Mouse (Mus musculus): Measurements from ENCODE around the gene Scyl1. TPM values are rescaled to one million over a fixed set of nuclear protein-coding genes. Genes with fewer than 3 reads are reported as not detected.
"Not testable (repeated sequence)": the region's sequence is repeated elsewhere in the genome, so short reads cannot be mapped to it uniquely, and the experiment has no call there.

Scyl1 gene
- 71.8 and 73.7 TPM in 2 replicates for polyA plus RNA-seq (2016; fragmentation: Nextera tagmentation; extraction: Ambion mirVana)

DNA sequence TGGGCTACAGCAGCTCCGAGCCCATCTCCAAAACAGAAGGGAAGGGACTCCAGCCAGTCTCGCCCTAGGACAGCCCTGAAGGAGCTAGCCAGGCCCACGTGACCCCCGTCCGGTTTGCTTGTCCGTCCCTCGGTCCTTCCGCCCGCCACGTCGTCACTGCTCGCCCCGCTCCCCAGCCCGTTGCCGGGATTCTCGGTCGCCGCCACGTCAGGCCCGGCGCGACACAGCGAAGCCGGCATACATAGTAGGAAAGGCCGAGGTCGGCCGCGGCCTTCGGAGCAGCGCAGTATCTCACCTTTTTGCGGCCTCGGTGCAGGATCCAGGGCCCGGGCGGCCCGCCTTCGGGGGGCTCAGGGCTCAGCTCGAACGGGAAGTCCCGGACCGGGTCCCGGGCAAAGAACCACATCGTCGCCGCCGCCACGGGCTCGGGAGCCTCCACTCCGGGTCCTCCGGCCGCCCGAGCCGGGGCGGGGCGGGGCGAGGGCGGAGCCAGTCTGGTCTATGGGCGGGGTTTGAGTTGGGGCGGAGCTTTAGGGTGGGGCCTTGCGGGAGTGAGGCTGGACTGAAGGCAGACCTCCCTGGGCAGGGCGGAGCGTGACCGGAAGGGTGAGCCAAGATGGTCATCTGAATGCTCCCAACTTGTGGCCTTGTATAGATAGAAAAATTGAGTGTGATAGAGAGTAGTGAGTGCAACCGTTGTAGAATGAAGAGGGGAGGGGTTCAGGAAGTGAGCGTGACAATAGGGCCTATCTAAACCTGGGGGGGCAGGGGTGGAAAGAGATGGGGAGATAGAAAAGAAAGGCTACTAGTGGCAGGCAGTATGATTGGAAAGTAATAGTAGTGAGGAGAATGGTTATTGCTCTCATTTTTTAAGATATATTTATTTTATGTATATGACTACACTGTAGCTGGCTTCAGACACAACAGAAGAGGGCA is at the start of gene Scyl1:
Scyl1 (minus strand) TSS at position 495 of the 936 bp plus-strand sequence.
- Histone ChIP-seq H3K9ac (peak within 1 kb of the TSS; percentile 93), H3K36me3 (peaks cover 30% of the 10 kb centered on the region), H3K27ac (peak within 1 kb of the TSS; percentile 80), H3K4me1 (peaks cover 19% of the 10 kb centered on the region), H3K27me3 (no peaks in the 10 kb centered on the region), H3K4me2 (replicated peaks) (peak within 1 kb of the TSS; percentile 87), H3K9me3 (replicated peaks) (no peaks in the 10 kb centered on the region), H3K4me3 (peak within 1 kb of the TSS; percentile 93)
- under 1% methylated on average over 63 of the region's 64 CpGs for WGBS
- peak; percentile 97 for ATAC-seq (ENCODE audit: low FRiP score)

DNA sequence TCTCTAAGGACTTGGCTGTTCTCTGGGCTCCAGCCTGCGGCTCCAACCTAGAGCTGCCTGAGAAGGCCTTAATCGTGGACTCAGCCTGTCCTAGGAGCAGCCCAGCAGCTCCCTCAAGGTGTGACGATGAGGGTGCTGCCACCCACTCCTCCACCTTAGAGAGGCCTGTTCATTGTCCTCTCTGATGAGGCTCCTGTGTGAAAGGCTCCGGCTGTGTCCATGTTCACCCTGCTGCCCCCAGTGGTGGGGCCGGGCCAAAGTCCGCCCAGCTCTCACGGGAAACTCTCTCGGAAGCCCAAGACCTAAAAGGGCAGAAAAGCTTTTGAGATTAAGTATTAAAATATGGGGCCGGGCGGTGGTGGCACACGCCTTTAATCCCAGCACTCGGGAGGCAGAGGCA is 48.3 kb upstream of the Scyl1 start:
- H3K9ac ChIP-seq = no peak overlapping the region
- H3K4me1 ChIP-seq = peaks cover 24% of the 10 kb centered on the region
- no peaks in the 10 kb centered on the region for H3K9me3 ChIP-seq (replicated peaks)
- H3K36me3 ChIP-seq = no peaks in the 10 kb centered on the region
- no peaks in the 10 kb centered on the region for H3K27me3 ChIP-seq
- H3K4me2 ChIP-seq (replicated peaks) = no peak overlapping the region
- H3K27ac ChIP-seq = no peak overlapping the region
- 56% methylated on average over 12 of the region's 12 CpGs for WGBS
- no peak overlapping the region for H3K4me3 ChIP-seq
- no peak for ATAC-seq (ENCODE audit: low FRiP score)

DNA sequence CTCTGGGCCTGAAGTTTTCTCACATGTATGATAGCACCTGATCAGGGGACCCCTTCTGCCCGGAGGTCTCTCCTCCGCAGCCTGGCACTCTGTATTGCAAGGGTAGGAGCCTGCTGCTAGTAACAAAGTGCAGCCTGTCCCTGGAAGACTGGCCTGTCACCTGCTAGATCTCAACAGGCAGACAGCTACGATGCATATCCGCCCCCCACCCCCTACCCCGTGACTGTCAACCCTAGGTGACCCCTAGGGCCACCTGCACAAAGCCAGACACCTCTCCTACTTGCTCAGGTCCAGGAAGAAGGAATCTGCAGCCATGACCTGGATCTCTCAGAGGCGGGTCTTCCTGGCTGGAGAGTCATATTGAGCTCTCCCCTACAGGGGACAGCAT is 47.4 kb upstream of the Scyl1 start:
- H3K36me3 ChIP-seq = no peaks in the 10 kb centered on the region
- H3K27ac ChIP-seq = no peak overlapping the region
- H3K9me3 ChIP-seq (replicated peaks) = no peaks in the 10 kb centered on the region
- 81% methylated on average over 6 of the region's 6 CpGs for WGBS
- peak; percentile 24; the same call in 1 of the 2 replicates for ATAC-seq (ENCODE audit: low FRiP score)
- no peak overlapping the region for H3K9ac ChIP-seq
- peaks cover 20% of the 10 kb centered on the region for H3K4me1 ChIP-seq
- H3K4me2 ChIP-seq (replicated peaks) = no peak overlapping the region
- H3K4me3 ChIP-seq = no peak overlapping the region
- H3K27me3 ChIP-seq = no peaks in the 10 kb centered on the region

DNA sequence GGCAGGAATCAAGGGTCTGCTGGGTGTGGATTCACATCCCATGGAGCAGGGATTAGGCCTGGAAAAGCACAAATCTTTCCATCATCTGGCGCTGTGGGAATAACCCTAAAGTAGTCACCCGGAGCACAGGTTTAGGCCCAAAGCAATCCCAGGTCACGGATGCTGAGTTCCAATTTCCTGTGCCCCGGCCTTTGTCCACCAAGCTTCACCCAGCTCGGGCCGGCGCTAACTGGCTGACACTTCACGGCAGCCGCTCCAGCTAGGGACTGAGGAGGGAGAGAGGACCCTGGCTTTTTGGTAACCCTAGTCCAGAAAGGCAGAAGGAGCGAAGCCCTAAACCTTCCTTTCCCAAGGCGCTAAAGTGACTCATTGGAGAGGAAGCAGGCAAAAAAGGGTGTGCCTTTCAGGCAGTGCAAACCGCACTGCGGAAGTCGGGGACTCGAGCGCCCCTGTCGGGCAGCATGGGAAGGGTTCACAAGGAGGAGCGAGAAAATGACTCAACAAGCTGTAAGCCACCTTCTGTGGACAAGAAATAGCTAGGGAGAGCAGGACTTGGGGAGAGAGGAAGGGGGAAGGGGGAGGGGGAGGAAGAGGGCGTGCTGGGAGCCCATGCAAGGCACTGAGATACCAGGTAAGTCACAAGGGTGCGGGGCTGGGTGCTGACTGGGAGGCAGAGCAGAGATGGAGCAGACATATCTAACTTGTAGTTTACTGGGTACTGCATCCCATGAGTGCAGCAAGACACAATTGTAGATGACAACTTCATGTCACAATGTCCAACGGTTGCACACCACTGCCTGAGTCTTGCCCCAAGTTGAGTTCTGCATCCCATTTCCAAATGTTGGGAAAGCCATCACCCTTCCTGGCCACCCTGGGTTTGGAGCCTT is 46.7 kb upstream of the Scyl1 start:
- ATAC-seq (ENCODE audit: low FRiP score) = peak; percentile 59
- H3K27me3 ChIP-seq = no peaks in the 10 kb centered on the region
- H3K9ac ChIP-seq = no peak overlapping the region
- H3K4me1 ChIP-seq = peaks cover 17% of the 10 kb centered on the region
- 25% methylated on average over 21 of the region's 21 CpGs for WGBS
- H3K4me3 ChIP-seq = peak overlapping the region; percentile 5; the same call in 1 of the 2 replicates
- H3K9me3 ChIP-seq (replicated peaks) = no peaks in the 10 kb centered on the region
- H3K27ac ChIP-seq = peak overlapping the region; percentile 58; the same call in 1 of the 2 replicates
- peak overlapping the region; percentile 37 for H3K4me2 ChIP-seq (replicated peaks)
- no peaks in the 10 kb centered on the region for H3K36me3 ChIP-seq

DNA sequence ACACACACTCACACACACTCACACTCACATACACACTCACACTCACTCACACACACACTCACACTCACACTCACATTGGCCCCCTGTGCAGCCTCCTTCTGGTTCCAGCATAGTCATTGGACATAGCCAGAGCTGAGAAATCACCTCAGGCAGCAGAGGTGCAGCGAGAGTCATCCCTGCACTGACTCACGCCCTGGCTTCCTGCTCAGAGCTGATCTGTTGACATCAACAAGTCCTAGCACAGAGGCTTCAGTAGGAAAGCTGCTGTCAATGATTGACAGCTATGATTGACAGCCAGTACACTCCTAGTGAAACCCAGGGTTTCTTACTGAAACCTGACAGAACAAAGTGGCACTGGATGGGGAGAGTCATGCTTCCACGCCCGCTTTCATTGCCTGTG is 44.7 kb upstream of the Scyl1 start:
- Histone ChIP-seq H3K27me3 (no peaks in the 10 kb centered on the region), H3K4me2 (replicated peaks) (no peak overlapping the region), H3K9ac (no peak overlapping the region; the same call in 1 of the 2 replicates), H3K4me3 (no peak overlapping the region), H3K9me3 (replicated peaks) (no peaks in the 10 kb centered on the region), H3K27ac (no peak overlapping the region), H3K4me1 (peaks cover 27% of the 10 kb centered on the region), H3K36me3 (no peaks in the 10 kb centered on the region)
- WGBS = 77% methylated on average over 4 of the region's 4 CpGs
- ATAC-seq (ENCODE audit: low FRiP score) = no peak

DNA sequence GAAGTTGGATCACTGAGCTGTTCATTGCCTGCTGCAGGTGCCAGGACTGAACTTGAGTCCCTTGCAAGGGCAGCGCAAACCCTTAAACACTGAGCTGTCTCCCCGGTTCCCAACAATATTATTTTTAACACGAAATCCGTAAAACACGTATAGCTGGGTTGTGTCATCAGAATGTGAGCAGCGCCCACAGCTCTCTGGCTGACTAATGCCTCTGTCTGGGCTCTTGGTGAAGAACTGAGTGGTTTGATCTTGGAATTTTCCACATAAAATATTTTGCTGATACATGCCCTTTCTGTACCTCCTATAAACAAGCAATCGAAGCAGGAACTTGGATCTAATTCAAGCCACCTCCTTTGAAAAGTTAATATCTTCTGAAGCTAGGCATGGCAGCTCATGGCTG is 43.8 kb upstream of the Scyl1 start:
- 92% methylated on average over 7 of the region's 7 CpGs for WGBS
- Histone ChIP-seq H3K4me2 (replicated peaks) (no peak overlapping the region), H3K36me3 (no peaks in the 10 kb centered on the region), H3K4me1 (peaks cover 36% of the 10 kb centered on the region), H3K9me3 (replicated peaks) (no peaks in the 10 kb centered on the region), H3K4me3 (no peak overlapping the region), H3K27ac (0 out of 2 replicates have a peak overlapping the region, but pooled peaks have one; percentile 8), H3K27me3 (no peaks in the 10 kb centered on the region), H3K9ac (no peak overlapping the region)
- no peak for ATAC-seq (ENCODE audit: low FRiP score)

DNA sequence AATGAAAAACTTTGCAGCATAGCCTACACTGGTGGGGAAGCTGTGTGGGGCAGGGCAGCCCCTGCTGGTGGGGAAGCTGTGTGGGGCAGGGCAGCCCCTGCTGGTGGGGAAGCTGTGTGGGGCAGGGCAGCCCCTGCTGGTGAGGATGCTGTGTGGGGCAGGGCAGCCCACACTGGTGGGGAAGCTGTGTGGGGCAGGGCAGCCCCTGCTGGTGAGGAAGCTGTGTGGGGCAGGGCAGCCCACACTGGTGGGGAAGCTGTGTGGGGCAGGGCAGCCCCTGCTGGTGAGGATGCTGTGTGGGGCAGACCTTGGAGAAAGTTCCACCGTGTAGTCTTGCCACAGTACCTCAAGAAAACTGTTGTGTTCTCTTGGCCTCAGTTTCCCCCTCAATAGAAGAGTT is 42.8 kb upstream of the Scyl1 start:
- not testable (repeated sequence) for H3K9me3 ChIP-seq (replicated peaks); H3K4me3 ChIP-seq; H3K27ac ChIP-seq; H3K9ac ChIP-seq; H3K36me3 ChIP-seq; ATAC-seq (ENCODE audit: low FRiP score); H3K4me2 ChIP-seq (replicated peaks); H3K27me3 ChIP-seq
- H3K4me1 ChIP-seq = peaks cover 44% of the 10 kb centered on the region
- 41% methylated on average over 1 of the region's 1 CpGs for WGBS

DNA sequence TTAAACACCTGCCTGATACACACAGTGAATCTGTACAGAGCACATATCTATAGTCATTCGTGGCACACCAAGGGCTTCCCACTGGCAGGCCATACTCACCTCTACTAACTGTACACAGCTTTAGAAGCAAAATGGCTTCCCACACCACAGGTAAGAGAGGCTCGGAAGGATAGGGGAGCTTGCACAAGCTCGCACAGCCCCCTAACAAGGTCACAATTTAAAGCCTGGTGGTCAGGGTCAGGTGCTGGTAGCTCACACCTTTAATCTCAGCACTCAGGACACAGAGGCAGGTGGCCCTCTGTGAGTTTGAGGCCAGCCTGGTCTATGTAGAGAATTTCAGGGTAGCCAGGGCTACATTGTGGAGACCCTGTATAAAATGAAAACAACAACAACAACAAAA is 42.3 kb upstream of the Scyl1 start:
- ATAC-seq (ENCODE audit: low FRiP score) = no peak
- H3K4me1 ChIP-seq = peaks cover 44% of the 10 kb centered on the region
- no peak overlapping the region for H3K4me3 ChIP-seq
- no peaks in the 10 kb centered on the region for H3K36me3 ChIP-seq
- WGBS = 84% methylated on average over 3 of the region's 3 CpGs
- H3K27ac ChIP-seq = no peak overlapping the region
- H3K27me3 ChIP-seq = no peaks in the 10 kb centered on the region
- no peak overlapping the region for H3K4me2 ChIP-seq (replicated peaks)
- no peaks in the 10 kb centered on the region for H3K9me3 ChIP-seq (replicated peaks)
- no peak overlapping the region for H3K9ac ChIP-seq

DNA sequence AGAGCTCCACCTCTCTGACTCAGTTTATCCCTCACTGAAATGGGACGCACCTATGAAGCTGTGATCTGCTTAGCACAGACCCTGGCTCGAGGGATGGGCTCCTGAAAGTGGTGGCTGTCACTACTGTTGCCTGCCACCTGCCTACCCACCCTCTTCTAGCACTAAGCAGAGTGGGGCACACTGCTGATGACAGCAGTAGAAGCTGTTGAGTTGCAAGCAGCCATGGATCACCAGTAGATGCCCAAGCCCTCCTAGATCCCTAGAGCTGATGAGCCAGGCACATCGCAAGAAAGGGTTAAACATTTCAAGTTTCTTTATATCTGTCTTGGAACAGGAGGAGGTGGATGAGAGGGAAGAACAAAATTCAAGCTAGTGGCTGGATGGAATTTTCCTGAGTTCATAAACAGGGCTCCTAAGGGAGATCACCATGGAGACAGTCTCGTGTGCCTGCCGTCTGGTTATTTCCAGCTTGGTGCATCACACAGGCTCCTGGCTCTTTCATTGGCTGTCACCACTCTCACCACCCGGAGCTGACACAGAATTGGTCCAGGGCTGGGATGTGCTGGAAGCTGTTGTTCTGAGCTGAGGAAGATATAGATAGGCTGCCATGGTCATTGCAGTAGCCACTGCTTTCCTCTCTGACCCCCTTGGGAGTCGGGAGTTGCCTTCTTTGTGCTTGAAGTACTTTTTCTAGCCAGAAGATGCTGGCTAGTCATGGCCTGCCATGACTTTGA is 40.7 kb upstream of the Scyl1 start:
- H3K27me3 ChIP-seq = no peaks in the 10 kb centered on the region
- peak overlapping the region; percentile 95 for H3K27ac ChIP-seq
- H3K4me1 ChIP-seq = peaks cover 49% of the 10 kb centered on the region
- no peak overlapping the region for H3K4me3 ChIP-seq
- no peaks in the 10 kb centered on the region for H3K36me3 ChIP-seq
- 38% methylated on average over 7 of the region's 7 CpGs for WGBS
- H3K4me2 ChIP-seq (replicated peaks) = peak overlapping the region; percentile 31
- no peak overlapping the region for H3K9ac ChIP-seq
- H3K9me3 ChIP-seq (replicated peaks) = no peaks in the 10 kb centered on the region
- peak; percentile 92 for ATAC-seq (ENCODE audit: low FRiP score)

DNA sequence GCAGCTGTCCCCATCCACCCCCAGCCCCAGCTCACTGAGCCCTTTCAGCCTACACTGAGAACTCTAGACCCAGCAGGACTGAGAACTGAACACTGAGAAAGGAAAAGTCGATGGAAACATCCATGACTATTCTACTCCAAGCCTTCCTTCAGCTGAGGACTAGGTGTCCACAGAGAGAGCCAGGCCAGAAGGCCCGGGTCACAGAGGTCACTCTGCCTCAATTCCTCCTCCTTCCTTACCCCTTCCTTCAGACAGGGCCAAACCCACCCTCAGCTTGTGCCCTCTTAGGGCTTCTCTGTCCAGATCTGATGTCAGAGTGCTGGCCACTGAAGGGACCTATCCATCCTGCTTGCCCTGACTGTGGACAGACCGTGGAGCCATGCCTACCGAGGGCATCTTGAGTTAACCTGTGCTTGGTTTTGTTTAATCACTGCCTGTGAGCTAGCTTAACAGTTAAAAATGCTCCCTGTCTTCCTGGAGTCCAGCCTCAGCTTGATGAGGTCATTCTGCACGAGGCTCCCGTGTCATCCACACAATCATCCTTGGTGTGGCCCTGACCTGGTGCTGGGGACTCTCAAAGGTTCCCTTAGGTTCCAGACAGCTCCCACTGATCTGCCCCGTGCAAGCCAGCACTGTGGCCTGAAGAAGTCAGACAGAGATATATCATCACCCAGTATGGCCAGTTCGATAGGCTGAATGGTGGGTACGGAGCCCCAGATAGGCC is 39.8 kb upstream of the Scyl1 start:
- no peaks in the 10 kb centered on the region for H3K36me3 ChIP-seq
- peaks cover 57% of the 10 kb centered on the region for H3K4me1 ChIP-seq
- H3K9me3 ChIP-seq (replicated peaks) = no peaks in the 10 kb centered on the region
- H3K27ac ChIP-seq = peak overlapping the region; percentile 95
- ATAC-seq (ENCODE audit: low FRiP score) = no peak
- peak overlapping the region; percentile 20; the same call in 1 of the 2 replicates for H3K9ac ChIP-seq
- WGBS = 71% methylated on average over 9 of the region's 9 CpGs
- H3K4me3 ChIP-seq = no peak overlapping the region
- H3K4me2 ChIP-seq (replicated peaks) = no peak overlapping the region
- H3K27me3 ChIP-seq = no peaks in the 10 kb centered on the region

DNA sequence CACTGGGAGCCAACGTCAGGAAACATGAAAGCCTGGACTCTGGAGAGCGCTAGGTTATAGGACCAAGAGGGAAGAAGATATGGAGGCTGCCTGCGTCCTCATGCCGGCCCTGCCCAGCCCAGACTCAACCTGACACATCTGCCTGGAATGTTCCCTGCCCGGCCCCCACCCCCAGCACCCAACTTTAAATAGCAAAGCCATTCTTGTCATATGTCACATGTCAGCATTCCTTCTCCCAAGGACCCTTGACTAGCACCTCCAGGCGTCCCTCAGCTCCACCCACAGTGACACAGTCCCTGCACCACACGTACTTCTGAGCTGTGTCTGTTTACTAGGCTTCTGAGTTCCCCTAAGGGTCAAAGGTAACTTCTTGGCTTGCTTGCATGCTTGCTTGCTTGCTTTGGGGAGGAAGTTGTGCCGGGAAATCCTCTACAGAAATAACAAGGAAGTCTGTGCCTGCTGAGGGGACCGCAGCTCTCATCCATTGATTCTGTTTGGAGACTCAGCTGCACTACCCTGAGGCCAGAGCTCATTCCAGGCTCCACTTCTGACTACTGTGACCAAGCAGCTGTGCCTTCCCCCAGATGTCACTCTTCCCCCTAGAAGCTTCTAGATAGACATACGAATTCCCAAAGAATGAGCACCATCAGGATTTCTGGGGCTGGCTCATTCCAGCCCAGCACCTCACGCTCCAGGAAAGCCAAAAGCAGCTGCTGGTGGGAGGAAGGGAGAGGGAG is 39.1 kb upstream of the Scyl1 start:
- no peak for ATAC-seq (ENCODE audit: low FRiP score)

More for the DNA sequence above, 39.1 kb upstream of the Scyl1 start:
- 38% methylated on average over 11 of the region's 11 CpGs for WGBS
- H3K9me3 ChIP-seq (replicated peaks) = no peaks in the 10 kb centered on the region
- H3K27ac ChIP-seq = peak overlapping the region; percentile 95
- H3K9ac ChIP-seq = peak overlapping the region; percentile 20; the same call in 1 of the 2 replicates
- 0 out of 2 replicates have a peak overlapping the region, but pooled peaks have one; percentile 11 for H3K4me2 ChIP-seq (replicated peaks)
- H3K36me3 ChIP-seq = no peaks in the 10 kb centered on the region
- no peaks in the 10 kb centered on the region for H3K27me3 ChIP-seq
- H3K4me3 ChIP-seq = no peak overlapping the region
- peaks cover 62% of the 10 kb centered on the region for H3K4me1 ChIP-seq
